8 mouse cellular contexts compared by ENCODE assay signal in the genomic region with DNA sequence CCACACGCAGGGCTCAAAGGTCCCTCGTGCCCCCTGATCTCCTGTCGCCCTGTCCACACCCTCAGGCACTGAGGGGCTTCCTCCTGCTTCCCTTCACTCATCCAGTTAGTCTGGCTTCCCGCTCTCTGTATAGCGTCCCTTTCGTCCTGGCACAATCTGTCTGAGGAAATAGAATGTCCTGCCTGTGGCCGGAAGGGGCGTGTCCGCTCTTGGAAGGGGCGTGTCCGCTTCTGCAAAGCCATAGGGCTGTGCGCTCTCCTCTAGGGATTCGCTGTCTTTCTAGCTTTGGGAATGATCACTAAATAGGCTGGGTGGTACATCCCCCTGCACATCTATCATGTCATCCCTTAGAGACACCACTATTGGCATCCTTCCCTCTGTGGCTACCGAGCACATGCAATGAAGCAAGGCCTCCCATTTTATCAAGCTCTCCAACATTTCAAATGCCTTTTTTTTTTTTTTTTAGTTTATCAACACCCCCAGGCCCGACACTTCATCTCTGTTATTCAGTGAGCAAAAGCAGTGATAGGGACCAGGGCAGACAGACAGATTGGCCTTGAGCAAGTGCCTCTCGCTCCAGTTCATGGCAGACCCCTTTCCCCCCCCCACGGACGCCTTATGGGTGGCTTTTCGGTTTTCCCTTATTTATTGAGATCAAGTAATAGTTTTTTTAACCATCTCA. TPM values are rescaled to one million over a fixed set of nuclear protein-coding genes. Genes with fewer than 3 reads are reported as not detected.
DNase-seq lines count a peak whose midpoint lies in the region; ATAC-seq lines count a peak whose summit lies in the region.

No protein-coding gene starts in this region.

- DNase-seq in spleen, postnatal 14 days (ENCODE audit: low spot score in 2 of 2) = peak; percentile 15 to 26
- no peak for DNase-seq in spleen, adult 12 weeks (ENCODE audit: low spot score)
- peak; percentile 43 for DNase-seq in embryonic facial prominence, embryonic 10.5 days (ENCODE audit: low spot score)
- DNase-seq in frontal cortex, adult 2 months (ENCODE audit: extremely low spot score in 1 of 2, low spot score in 1 of 2) = no peak
- no peak for DNase-seq in frontal cortex, postnatal 10 days (ENCODE audit: low spot score in 2 of 2)
- no peak for DNase-seq in left cerebral cortex, adult 9 months (ENCODE audit: low spot score in 2 of 2)

- H3K4me2 ChIP-seq in limb, embryonic 12.5 days = peak overlapping the region; percentile 30
- peak overlapping the region; percentile 31 for H3K4me2 ChIP-seq in neural tube, embryonic 15.5 days

- WGBS in embryonic facial prominence, embryonic 10.5 days = 49% methylated on average over 19 of the region's 19 CpGs
- WGBS in limb, embryonic 12.5 days = 58% methylated on average over 19 of the region's 19 CpGs
- 56% methylated on average over 19 of the region's 19 CpGs for WGBS in neural tube, embryonic 15.5 days

- no peak overlapping the region for H3K9ac ChIP-seq in limb, embryonic 12.5 days (replicated peaks)
- no peak overlapping the region for H3K9ac ChIP-seq in neural tube, embryonic 15.5 days (replicated peaks)

- H3K9me3 ChIP-seq in embryonic facial prominence, embryonic 10.5 days = no peaks in the 10 kb centered on the region
- H3K9me3 ChIP-seq in limb, embryonic 12.5 days = no peaks in the 10 kb centered on the region
- no peaks in the 10 kb centered on the region for H3K9me3 ChIP-seq in neural tube, embryonic 15.5 days (replicated peaks)

- H3K27ac ChIP-seq in embryonic facial prominence, embryonic 10.5 days (replicated peaks) = peak overlapping the region; percentile 1; the same call in 1 of the 2 replicates
- H3K27ac ChIP-seq in limb, embryonic 12.5 days = no peak overlapping the region
- H3K27ac ChIP-seq in neural tube, embryonic 15.5 days (replicated peaks) = no peak overlapping the region

- H3K4me1 ChIP-seq in embryonic facial prominence, embryonic 10.5 days = peaks cover 20% of the 10 kb centered on the region
- H3K4me1 ChIP-seq in limb, embryonic 12.5 days (replicated peaks) = peaks cover 21% of the 10 kb centered on the region
- H3K4me1 ChIP-seq in neural tube, embryonic 15.5 days = peaks cover 18% of the 10 kb centered on the region

- H3K36me3 ChIP-seq in embryonic facial prominence, embryonic 10.5 days (replicated peaks) = no peaks in the 10 kb centered on the region
- H3K36me3 ChIP-seq in limb, embryonic 12.5 days = no peaks in the 10 kb centered on the region
- no peaks in the 10 kb centered on the region for H3K36me3 ChIP-seq in neural tube, embryonic 15.5 days

- peaks cover 4% of the 10 kb centered on the region; the same call in 1 of the 2 replicates for H3K27me3 ChIP-seq in embryonic facial prominence, embryonic 10.5 days (replicated peaks; ENCODE audit: low read depth, poor library complexity, severe bottlenecking)
- 0 out of 2 replicates have a peak, but pooled peaks cover 3% of the 10 kb centered on the region for H3K27me3 ChIP-seq in limb, embryonic 12.5 days
- no peaks in the 10 kb centered on the region for H3K27me3 ChIP-seq in neural tube, embryonic 15.5 days (replicated peaks)

- H3K4me3 ChIP-seq in embryonic facial prominence, embryonic 10.5 days = peak overlapping the region; percentile 33
- H3K4me3 ChIP-seq in limb, embryonic 12.5 days (replicated peaks) = no peak overlapping the region
- no peak overlapping the region for H3K4me3 ChIP-seq in neural tube, embryonic 15.5 days (replicated peaks)

- ATAC-seq in limb, embryonic 12.5 days (ENCODE audit: insufficient number of reproducible peaks, insufficient read depth, low FRiP score, low TSS enrichment, low read depth) = no peak
- ATAC-seq in neural tube, embryonic 15.5 days (ENCODE audit: low FRiP score) = no peak

RNA-seq across cellular contexts. Expression of gene Plekhs1, which starts 13.6 kb away (rescaled TPM):
- 0.21 TPM in 1 of 2 replicates, not detected in the other for polyA plus RNA-seq in embryonic facial prominence, embryonic 10.5 days (2016; fragmentation: Nextera tagmentation; extraction: Ambion mirVana)
- 0.20 and 0.25 TPM in 2 replicates for polyA plus RNA-seq in limb, embryonic 12.5 days (2016; fragmentation: Nextera tagmentation; extraction: Ambion mirVana)
- 0.19 and 0.27 TPM in 2 replicates for polyA plus RNA-seq in neural tube, embryonic 15.5 days (2015; fragmentation: Nextera tagmentation; extraction: Ambion mirVana)
- polyA plus RNA-seq in frontal cortex, adult 2 months (2012; rRNA removed) = 0.44 and 0.67 TPM in 2 replicates

Comparison
In these comparisons a context has a peak if more than half of its experiments do, and no peak if none do; other contexts are left out.
1. DNase-seq: peak in spleen, postnatal 14 days (2 of 2) and embryonic facial prominence, embryonic 10.5 days (single experiment); none in spleen, adult 12 weeks (single experiment), frontal cortex, adult 2 months (0 of 2), frontal cortex, postnatal 10 days (0 of 2) and left cerebral cortex, adult 9 months (0 of 2).